Mouse (Mus musculus) heart, postnatal 0 days (tissue): Measurements from ENCODE around the gene Gm21985.

Source experiments
- CTCF ChIP-seq: IDR thresholded peaks from 2 replicates; pipeline ENCODE4 v1.5.1; 2016; ENCODE audit warnings: antibody characterized with exemption, control low read depth, low read depth
- EP300 ChIP-seq: IDR thresholded peaks from 2 replicates; pipeline ENCODE4 v1.6.1; 2016; ENCODE audit warnings: antibody characterized with exemption, low read depth

DNA sequence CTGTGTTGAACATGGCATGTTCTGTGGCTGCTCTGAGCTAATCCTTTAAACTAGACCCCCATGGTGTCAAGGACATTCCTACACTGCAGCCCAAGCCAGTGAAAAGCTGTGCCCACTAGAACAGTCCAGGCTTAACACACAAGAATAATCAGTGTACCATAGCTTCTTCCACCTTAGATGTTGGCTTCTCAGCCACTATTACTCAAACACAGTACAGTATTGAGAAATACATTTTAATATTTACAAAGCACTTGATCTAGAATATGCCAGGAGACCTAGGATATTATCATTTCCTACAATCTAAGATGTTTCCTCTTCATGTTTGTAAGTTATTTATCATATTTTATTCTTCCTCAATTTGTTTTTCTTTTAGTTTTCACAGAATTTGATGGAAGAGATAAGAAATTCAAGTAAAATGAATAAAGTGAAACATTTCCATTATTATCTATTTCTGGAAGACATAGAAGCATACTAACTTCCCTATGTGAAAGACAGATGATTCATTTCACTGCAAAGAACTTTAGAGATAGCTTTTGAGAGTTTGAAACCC, 182.5 kb downstream of the Gm21985 start:
- TF ChIP-seq CTCF, result no peak
- TF ChIP-seq EP300, result no peak
